Mouse (Mus musculus): ENCODE data around the gene Ldb3. TPM values are rescaled to one million over a fixed set of nuclear protein-coding genes. Genes with fewer than 3 reads are reported as not detected.

The Ldb3 gene
- 0.50 and 0.56 TPM in 2 replicates for polyA plus RNA-seq (2015; fragmentation: Nextera tagmentation; extraction: Ambion mirVana)

DNA sequence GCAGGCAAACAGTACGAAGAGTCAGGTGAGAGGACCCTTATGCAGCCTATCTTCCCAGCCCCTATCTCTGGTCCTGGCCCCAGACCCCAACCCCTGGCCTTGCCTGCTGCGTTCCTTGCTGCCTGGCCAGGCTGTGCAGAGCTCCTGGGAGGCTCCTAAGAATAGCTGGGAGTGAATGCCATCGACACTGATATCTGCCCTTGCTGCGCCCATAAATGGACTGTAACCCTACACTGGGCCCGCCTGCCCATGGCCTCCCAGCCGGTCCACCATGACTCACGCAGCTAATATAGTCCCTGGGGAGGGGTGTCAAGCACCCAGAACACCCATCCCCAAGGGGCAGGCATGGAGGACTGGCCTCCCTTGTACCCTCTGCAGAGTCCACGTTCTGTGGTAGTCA is at the start of gene Ldb3:
Gene Ldb3, minus strand, starts transcription at position 185 of the 400 bp plus-strand sequence.
- Histone ChIP-seq H3K4me1 (replicated peaks) (peaks cover 5% of the 10 kb centered on the region; the same call in 1 of the 2 replicates), H3K36me3 (no peaks in the 10 kb centered on the region), H3K9me3 (no peaks in the 10 kb centered on the region), H3K4me3 (no peak within 1 kb of the TSS), H3K4me2 (no peak within 1 kb of the TSS), H3K9ac (no peak within 1 kb of the TSS), H3K27me3 (no peaks in the 10 kb centered on the region), H3K27ac (no peak within 1 kb of the TSS)
- no peak for ATAC-seq (ENCODE audit: low FRiP score)
- WGBS: 76% methylated on average over 8 of the region's 8 CpGs

DNA sequence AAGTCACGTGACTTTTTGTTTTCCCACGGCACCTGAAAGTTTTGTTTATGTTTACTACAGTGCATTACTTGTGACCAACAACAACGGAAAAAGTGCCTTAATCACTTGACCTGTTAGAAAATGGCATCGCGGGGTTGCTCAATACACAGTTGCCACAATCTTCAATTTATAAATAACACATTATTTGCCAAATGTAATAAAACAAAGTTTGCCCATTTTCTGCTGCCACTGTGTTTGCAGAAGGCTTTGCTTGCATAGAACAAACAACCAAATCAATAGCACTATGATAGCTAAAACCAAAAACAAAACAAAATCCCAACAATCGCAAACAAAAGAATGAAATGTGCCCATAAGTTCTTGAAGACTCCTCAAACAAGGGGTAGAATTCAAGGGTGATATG is 47.2 kb upstream of the Ldb3 start:
- Histone ChIP-seq H3K4me1 (replicated peaks) (no peaks in the 10 kb centered on the region), H3K27ac (no peak overlapping the region), H3K27me3 (no peaks in the 10 kb centered on the region), H3K9me3 (no peaks in the 10 kb centered on the region), H3K9ac (no peak overlapping the region), H3K36me3 (no peaks in the 10 kb centered on the region), H3K4me3 (no peak overlapping the region), H3K4me2 (no peak overlapping the region)
- WGBS: 91% methylated on average over 6 of the region's 6 CpGs
- ATAC-seq (ENCODE audit: low FRiP score): no peak

DNA sequence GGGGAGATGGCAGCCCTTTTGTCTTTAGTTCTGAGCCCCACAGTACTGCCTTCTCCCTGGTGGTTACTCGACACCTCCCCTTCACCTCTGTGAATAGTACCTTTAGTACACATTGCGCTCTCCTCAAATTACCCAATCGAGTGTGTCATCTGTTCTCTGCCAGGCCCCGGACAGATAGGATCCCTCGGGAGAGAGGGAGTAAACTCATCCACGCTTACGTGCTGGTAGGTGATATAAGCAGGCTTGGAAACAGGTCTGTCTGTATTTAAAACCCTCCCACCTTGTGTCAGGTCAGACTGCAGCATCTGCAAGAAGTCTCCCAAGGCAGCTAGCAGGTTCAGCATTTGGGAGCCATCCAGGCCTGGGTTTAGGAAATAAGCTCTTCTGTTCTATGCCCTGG is 46.7 kb upstream of the Ldb3 start:
- H3K4me2 ChIP-seq: no peak overlapping the region
- H3K4me1 ChIP-seq (replicated peaks): no peaks in the 10 kb centered on the region
- no peaks in the 10 kb centered on the region for H3K36me3 ChIP-seq
- H3K9me3 ChIP-seq: no peaks in the 10 kb centered on the region
- H3K27ac ChIP-seq: no peak overlapping the region
- no peaks in the 10 kb centered on the region for H3K27me3 ChIP-seq
- no peak for ATAC-seq (ENCODE audit: low FRiP score)
- H3K9ac ChIP-seq: no peak overlapping the region
- H3K4me3 ChIP-seq: no peak overlapping the region
- WGBS: 45% methylated on average over 7 of the region's 7 CpGs

DNA sequence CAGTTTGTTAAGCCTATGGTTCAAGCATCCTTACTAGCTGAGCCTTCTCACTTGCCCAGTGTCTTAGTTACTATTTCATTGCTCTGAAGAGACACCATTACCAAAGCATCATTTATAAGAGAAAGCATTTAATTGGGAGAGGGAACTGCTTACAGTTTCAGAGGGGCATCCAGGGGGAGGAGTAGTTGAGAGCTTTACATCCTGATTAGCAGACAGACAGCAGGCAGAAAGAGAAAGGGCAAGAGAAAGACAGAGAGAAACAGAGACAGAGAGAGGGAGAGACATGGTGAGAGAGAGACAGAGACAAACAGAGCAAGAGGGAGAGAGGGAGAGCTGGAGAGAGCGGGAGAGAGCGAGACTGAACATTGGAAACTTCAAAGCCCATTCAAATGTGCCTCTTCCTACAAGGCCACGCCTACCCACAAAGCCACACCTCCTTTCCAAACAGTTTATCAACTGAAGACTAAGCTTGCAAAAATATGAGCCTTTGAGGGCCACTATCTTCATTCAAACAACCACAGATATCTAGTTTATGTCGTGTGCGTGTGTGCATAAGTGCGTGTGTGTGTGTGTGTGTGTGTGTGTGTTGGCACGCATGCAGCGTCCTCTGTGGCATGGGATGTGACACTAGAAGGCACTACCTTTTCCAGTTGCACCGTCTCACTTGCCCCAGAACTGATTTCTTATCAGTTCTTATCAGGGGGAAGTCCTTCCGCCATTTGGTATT is 44.4 kb upstream of the Ldb3 start:
- Histone ChIP-seq H3K9ac (no peak overlapping the region), H3K4me1 (replicated peaks) (no peaks in the 10 kb centered on the region), H3K4me2 (no peak overlapping the region), H3K4me3 (no peak overlapping the region), H3K36me3 (no peaks in the 10 kb centered on the region), H3K27me3 (no peaks in the 10 kb centered on the region), H3K27ac (no peak overlapping the region), H3K9me3 (no peaks in the 10 kb centered on the region)
- 82% methylated on average over 10 of the region's 10 CpGs for WGBS
- no peak for ATAC-seq (ENCODE audit: low FRiP score)

DNA sequence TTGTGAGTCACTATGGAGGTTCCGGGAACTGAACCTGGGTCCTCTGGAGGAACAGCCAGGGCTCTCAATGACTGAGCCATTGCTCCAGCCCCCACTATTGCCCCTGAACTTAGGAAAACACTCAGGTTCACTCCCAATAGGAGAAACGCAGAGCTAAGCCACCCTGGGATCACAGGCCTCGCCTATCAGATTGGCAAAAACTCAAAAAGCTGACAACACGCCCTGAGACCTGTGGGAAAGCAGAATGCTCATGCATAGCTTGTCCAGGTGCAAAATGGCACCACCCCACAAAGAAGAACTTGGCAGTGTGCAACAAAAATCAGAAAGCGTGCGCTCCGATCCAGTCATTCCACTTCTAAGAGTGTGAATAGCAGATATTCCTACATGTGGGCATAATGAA is 38.3 kb upstream of the Ldb3 start:
- Histone ChIP-seq H3K4me2 (no peak overlapping the region), H3K9me3 (no peaks in the 10 kb centered on the region), H3K4me1 (replicated peaks) (no peaks in the 10 kb centered on the region), H3K27ac (no peak overlapping the region), H3K27me3 (no peaks in the 10 kb centered on the region), H3K9ac (no peak overlapping the region), H3K4me3 (no peak overlapping the region), H3K36me3 (no peaks in the 10 kb centered on the region)
- WGBS: 89% methylated on average over 7 of the region's 7 CpGs
- ATAC-seq (ENCODE audit: low FRiP score): no peak

DNA sequence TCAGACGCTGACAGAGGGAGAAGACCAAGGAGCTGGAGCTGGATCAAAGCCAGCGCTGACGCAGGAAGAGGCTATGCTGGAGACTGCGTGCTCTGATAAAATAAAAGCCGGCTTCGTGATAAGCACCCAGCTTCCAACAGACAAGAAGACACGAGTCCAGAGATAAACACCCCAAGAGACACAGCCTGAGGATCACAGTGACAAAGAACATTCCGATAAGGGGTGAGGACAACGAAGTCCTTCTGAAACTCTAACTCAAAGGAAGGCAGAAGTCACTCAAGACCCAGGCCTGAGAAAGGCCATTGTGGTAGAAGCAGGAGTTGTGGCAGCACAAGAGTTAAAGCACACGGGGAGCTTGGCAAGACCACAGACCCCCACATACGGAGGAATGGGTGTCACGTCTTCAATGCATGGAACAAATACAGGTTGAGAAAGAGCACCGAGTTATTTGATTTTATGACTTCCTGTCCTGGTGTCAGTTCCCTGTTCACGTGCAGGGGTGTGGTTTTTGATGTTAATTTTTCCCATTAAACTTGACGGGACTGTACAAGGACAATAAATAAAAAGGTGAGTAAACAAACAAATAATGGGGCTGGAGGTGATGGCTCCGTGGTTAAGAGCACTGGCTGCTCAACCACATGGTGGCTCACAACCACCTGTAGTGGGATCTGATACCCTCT is 35.2 kb upstream of the Ldb3 start:
- Histone ChIP-seq H3K27me3 (no peaks in the 10 kb centered on the region), H3K27ac (no peak overlapping the region), H3K36me3 (no peaks in the 10 kb centered on the region), H3K4me2 (no peak overlapping the region), H3K4me3 (no peak overlapping the region), H3K9me3 (no peaks in the 10 kb centered on the region), H3K4me1 (replicated peaks) (no peaks in the 10 kb centered on the region), H3K9ac (no peak overlapping the region)
- WGBS: 84% methylated on average over 16 of the region's 16 CpGs
- no peak for ATAC-seq (ENCODE audit: low FRiP score)

DNA sequence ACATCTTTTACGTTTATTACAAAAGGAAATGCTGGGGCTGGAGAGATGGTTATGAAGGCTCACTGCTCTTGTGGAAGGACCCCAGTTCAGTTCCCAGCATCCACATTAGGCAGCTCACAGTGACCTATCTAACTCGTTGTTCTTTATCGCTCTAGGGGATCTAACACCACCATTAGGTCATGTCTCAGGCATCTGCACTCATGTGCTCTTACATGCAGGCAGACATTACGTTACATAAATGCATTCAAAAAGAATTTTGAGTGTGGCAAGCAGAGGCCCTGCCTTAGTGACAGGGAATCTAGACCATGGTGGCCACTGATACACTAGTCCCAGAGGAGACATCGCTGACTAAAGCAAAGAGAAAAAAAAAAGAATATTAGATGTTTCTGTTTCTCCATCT is 34.6 kb upstream of the Ldb3 start:
- H3K9ac ChIP-seq: no peak overlapping the region
- H3K27me3 ChIP-seq: no peaks in the 10 kb centered on the region
- H3K36me3 ChIP-seq: no peaks in the 10 kb centered on the region
- no peaks in the 10 kb centered on the region for H3K4me1 ChIP-seq (replicated peaks)
- no peak for ATAC-seq (ENCODE audit: low FRiP score)
- WGBS: 85% methylated on average over 5 of the region's 5 CpGs
- H3K4me2 ChIP-seq: no peak overlapping the region
- H3K4me3 ChIP-seq: no peak overlapping the region
- H3K9me3 ChIP-seq: no peaks in the 10 kb centered on the region
- no peak overlapping the region for H3K27ac ChIP-seq

DNA sequence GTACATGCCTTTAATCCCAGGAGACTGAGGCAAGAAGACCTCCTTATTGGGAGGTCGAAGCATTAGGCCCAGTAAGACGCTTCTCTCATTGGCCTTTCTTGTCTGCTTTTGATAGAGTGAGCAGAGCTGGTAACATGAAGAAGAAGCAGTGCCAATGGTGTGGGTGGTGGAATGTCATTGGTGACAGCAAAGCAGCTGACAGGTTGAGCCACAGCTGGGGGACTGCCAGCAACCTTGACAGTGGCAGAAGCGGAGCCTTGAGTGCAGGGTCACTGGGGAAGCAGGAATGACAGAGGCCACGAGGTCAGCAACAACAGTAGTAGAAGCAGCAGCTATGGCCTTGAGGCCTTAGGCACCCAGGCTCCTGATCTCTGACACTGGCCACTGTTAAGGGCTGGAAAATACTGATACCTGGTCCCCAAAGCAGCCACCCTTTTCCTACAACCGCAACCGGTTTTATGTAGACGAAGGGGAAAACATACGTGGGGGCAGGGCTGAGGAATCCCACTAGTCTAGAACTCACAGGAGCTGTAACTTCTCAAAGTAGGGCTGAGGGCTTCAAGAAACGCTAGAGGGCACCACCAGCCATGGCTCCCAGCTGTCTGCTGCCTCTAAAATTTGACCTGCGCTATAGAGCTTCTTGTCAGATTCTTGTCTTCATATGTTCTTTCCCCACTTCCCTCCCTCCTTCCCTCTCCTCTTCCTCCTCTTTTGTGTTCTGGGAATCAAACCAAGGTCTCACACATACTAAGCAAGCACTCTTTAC is 32.3 kb upstream of the Ldb3 start:
- Histone ChIP-seq H3K36me3 (no peaks in the 10 kb centered on the region), H3K4me3 (no peak overlapping the region), H3K9ac (no peak overlapping the region), H3K9me3 (no peaks in the 10 kb centered on the region), H3K4me1 (replicated peaks) (0 out of 2 replicates have a peak, but pooled peaks cover 4% of the 10 kb centered on the region), H3K27ac (no peak overlapping the region), H3K27me3 (peaks cover 13% of the 10 kb centered on the region), H3K4me2 (no peak overlapping the region)
- WGBS: 35% methylated on average over 10 of the region's 10 CpGs
- ATAC-seq (ENCODE audit: low FRiP score): no peak

DNA sequence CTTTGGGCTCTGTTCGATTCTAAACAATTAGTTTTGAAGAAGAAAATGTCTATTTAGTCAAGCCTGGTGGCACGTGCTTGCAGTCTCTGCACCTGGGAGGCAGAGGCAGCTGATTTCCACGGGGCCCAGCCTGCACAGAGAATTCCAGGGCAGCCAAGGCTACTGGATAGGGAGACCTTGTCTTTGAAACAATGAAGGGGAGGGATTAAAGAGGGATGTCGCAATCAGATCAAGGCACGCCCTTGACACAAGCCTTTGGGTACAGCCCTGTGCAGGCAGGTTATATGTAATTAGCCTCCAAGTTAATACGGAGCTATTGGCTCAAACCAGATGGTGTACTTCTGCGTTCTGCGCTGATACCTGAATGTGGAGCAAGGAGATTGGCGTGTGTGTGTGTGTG is 30.3 kb upstream of the Ldb3 start:
- H3K4me1 ChIP-seq (replicated peaks): peaks cover 11% of the 10 kb centered on the region
- no peak for ATAC-seq (ENCODE audit: low FRiP score)
- WGBS: 43% methylated on average over 9 of the region's 9 CpGs

DNA sequence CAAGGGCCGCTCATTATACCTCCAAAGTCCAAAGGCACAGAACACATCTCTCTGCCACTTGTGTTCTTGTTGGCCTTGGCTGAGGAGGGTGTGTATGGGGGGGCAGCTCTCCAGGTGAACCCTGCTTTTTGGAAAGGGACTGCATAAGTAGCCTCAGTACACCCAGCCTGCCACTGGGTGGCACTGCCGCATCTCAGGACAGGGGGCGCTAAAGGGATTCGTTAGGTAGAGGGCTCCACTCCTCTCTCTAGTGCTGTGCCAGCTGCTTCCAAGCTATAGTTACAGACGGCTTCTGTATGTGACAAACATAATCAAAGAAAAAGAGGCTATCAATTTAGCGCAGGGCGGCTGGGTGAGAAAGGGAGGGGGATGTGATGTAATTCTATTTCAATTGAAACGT is 28.3 kb upstream of the Ldb3 start:
- Histone ChIP-seq H3K4me3 (no peak overlapping the region), H3K9ac (no peak overlapping the region), H3K9me3 (no peaks in the 10 kb centered on the region), H3K27me3 (peaks cover 39% of the 10 kb centered on the region), H3K27ac (no peak overlapping the region), H3K4me1 (replicated peaks) (peaks cover 11% of the 10 kb centered on the region), H3K36me3 (no peaks in the 10 kb centered on the region), H3K4me2 (no peak overlapping the region)
- peak; percentile 80 for ATAC-seq (ENCODE audit: low FRiP score)
- WGBS: 2% methylated on average over 8 of the region's 8 CpGs

More for the DNA sequence above, 30.3 kb upstream of the Ldb3 start:
- Histone ChIP-seq H3K9ac (no peak overlapping the region), H3K27ac (no peak overlapping the region), H3K4me2 (no peak overlapping the region), H3K9me3 (no peaks in the 10 kb centered on the region), H3K27me3 (peaks cover 33% of the 10 kb centered on the region), H3K4me3 (no peak overlapping the region), H3K36me3 (no peaks in the 10 kb centered on the region)

DNA sequence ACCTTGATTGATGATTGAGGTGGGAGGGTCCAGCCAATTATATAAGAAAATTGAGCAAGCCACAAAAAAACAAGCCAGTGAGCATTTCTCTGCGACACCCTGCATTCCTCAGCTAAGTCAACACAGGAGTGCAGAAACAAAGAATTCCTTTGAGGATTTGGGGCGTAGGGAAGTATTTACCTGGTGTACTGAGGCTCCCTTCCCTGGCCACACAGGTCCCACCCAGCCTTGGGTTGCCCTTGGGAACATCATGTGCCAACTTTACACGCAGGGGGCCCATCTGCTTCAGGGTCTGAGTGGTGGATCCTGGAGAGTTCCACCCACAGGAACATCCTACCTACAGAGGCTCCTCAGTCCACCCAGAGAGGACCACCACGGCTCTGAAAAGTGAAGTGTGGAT is 27.1 kb upstream of the Ldb3 start:
- Histone ChIP-seq H3K4me3 (no peak overlapping the region), H3K9ac (no peak overlapping the region), H3K36me3 (no peaks in the 10 kb centered on the region), H3K27ac (no peak overlapping the region), H3K27me3 (peaks cover 39% of the 10 kb centered on the region), H3K9me3 (no peaks in the 10 kb centered on the region), H3K4me1 (replicated peaks) (peaks cover 11% of the 10 kb centered on the region), H3K4me2 (no peak overlapping the region)
- ATAC-seq (ENCODE audit: low FRiP score): no peak
- WGBS: 56% methylated on average over 4 of the region's 4 CpGs

DNA sequence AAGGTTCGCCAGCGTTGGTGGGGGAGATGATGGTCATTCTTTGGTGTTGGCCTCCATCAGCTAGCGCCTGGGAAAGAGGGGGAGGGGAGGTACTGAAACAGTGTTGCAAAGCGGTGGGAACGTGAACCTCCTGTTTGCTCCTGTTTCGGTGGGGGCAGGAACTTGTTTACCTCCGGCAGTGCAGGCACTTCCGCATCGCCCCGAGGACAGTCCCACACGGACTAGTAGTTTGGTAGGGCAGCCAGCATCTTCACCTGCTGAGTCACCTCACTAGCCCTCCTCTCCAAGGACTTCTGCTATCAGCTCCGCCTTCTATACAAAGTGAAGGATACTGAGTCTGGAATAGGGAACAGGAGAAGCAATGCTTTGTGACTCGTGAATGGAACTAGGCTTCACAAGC is 26.6 kb upstream of the Ldb3 start:
- WGBS: 3% methylated on average over 13 of the region's 13 CpGs
- no peak for ATAC-seq (ENCODE audit: low FRiP score)
- H3K27me3 ChIP-seq: peaks cover 39% of the 10 kb centered on the region
- no peaks in the 10 kb centered on the region for H3K36me3 ChIP-seq
- no peak overlapping the region for H3K9ac ChIP-seq
- H3K9me3 ChIP-seq: no peaks in the 10 kb centered on the region
- peaks cover 11% of the 10 kb centered on the region for H3K4me1 ChIP-seq (replicated peaks)
- no peak overlapping the region for H3K27ac ChIP-seq
- H3K4me2 ChIP-seq: peak overlapping the region; percentile 45
- peak overlapping the region; percentile 16; the same call in 1 of the 2 replicates for H3K4me3 ChIP-seq

Data from hindbrain, embryonic 13.5 days (tissue).